Mouse (Mus musculus): ENCODE data around the gene Eef1a2.

Gene Eef1a2

GRCm38 (mm10) chr2:181159091-181159514 lies 2.3 kb upstream of the Eef1a2 start:
- intact Hi-C loops (cut with DNase I): no loop called here

GRCm38 (mm10) chr2:181158471-181158870 lies 1.7 kb upstream of the Eef1a2 start:
- intact Hi-C loops (cut with DNase I): no loop called here

GRCm38 (mm10) chr2:181157716-181158302 lies 995 bp upstream of the Eef1a2 start:
- intact Hi-C loops (cut with DNase I): no loop called here

GRCm38 (mm10) chr2:181157180-181157579 lies 366 bp upstream of the Eef1a2 start:
- intact Hi-C loops (cut with DNase I): no loop called here

GRCm38 (mm10) chr2:181155801-181156200 lies 1.0 kb downstream of the Eef1a2 start:
- intact Hi-C loops (cut with DNase I): no loop called here

GRCm38 (mm10) chr2:181154831-181155415 lies 1.9 kb downstream of the Eef1a2 start:
- intact Hi-C loops (cut with DNase I): no loop called here

- intact Hi-C loops (cut with DNase I): no loop called here
These were observed 2.5 kb downstream of the Eef1a2 start for GRCm38 (mm10) chr2:181154361-181154760.

GRCm38 (mm10) chr2:181153837-181154236 lies 3.0 kb downstream of the Eef1a2 start:
- intact Hi-C loops (cut with DNase I): no loop called here

- intact Hi-C loops (cut with DNase I): no loop called here
These were observed 3.7 kb downstream of the Eef1a2 start for GRCm38 (mm10) chr2:181153131-181153530.

GRCm38 (mm10) chr2:181152701-181153100 lies 4.1 kb downstream of the Eef1a2 start:
- intact Hi-C loops (cut with DNase I): no loop called here

GRCm38 (mm10) chr2:181150281-181150680 lies 6.5 kb downstream of the Eef1a2 start:
- intact Hi-C loops (cut with DNase I): no loop called here

GRCm38 (mm10) chr2:181148318-181148955 lies 8.4 kb downstream of the Eef1a2 start:
- intact Hi-C loops (cut with DNase I): no loop called here

- intact Hi-C loops (cut with DNase I): no loop called here
These were observed 9.1 kb downstream of the Eef1a2 start for GRCm38 (mm10) chr2:181147546-181148317.

- intact Hi-C loops (cut with DNase I): no loop called here
These were observed 9.8 kb downstream of the Eef1a2 start for GRCm38 (mm10) chr2:181146976-181147545.

GRCm38 (mm10) chr2:181144675-181145074 lies 12.1 kb downstream of the Eef1a2 start:
- intact Hi-C loops (cut with DNase I): no loop called here

GRCm38 (mm10) chr2:181143509-181144276 lies 13.1 kb downstream of the Eef1a2 start:
- intact Hi-C loops (cut with DNase I): no loop called here

GRCm38 (mm10) chr2:181142703-181143135 lies 14.1 kb downstream of the Eef1a2 start:
- intact Hi-C loops (cut with DNase I): no loop called here

- intact Hi-C loops (cut with DNase I): no loop called here
These were observed 17.1 kb downstream of the Eef1a2 start for GRCm38 (mm10) chr2:181139641-181140193.

GRCm38 (mm10) chr2:181136934-181137333 lies 19.9 kb downstream of the Eef1a2 start:
- intact Hi-C loops (cut with DNase I): no loop called here

- intact Hi-C loops (cut with DNase I): no loop called here
These were observed 21.4 kb downstream of the Eef1a2 start for GRCm38 (mm10) chr2:181135446-181135818.

Data from adrenal gland (tissue).